Mouse (Mus musculus) heart, postnatal 25 days (tissue): ENCODE results near the gene Irf3. TPM values are rescaled to one million over a fixed set of nuclear protein-coding genes. Genes with fewer than 3 reads are reported as not detected.
A peak's percentile ranks its signal among the peaks of the same experiment; 100 is the strongest.

Source experiments
- DNase-seq: peaks from one replicate; pipeline ENCODE4 v3.0.0; 2022; ENCODE audit warnings: low spot score
- intact Hi-C: fragments of 180-260 bp; cut with DNase I; formaldehyde crosslinking; loops from one replicate; pipeline ENCODE4 v1.15.1; 2025
- total RNA-seq, 2 experiments: library from RNA; stranded (reverse); gene quantifications; 2 replicates each; pipeline ENCODE4 v1.2.3; 2021

Irf3 gene
- total RNA-seq, 2 experiments from 2014 or later = 28.3 to 30.9 TPM

GRCm38 (mm10) chr7:44971142-44971541 is 26.3 kb upstream of the Irf3 start:
- intact Hi-C loops = no loop called here
- no peak for DNase-seq

GRCm38 (mm10) chr7:44973415-44974130 is 23.9 kb upstream of the Irf3 start:
- intact Hi-C loops = no loop called here
- no peak for DNase-seq

- intact Hi-C loops = no loop called here
- peak; percentile 66 for DNase-seq
Measured at GRCm38 (mm10) chr7:44974383-44975116, 22.9 kb upstream of the Irf3 start, which contains the start of gene Cpt1c. Cpt1c (minus strand) TSS chr7:44974851.

GRCm38 (mm10) chr7:44975117-44975419 is 22.4 kb upstream of the Irf3 start:
- no peak for DNase-seq
- intact Hi-C loops = no loop called here

GRCm38 (mm10) chr7:44978300-44978699 is 19.1 kb upstream of the Irf3 start:
- no peak for DNase-seq
- intact Hi-C loops = no loop called here

- no peak for DNase-seq
- intact Hi-C loops = loop anchor here (5.0 kb wide), 1 partner anchor 41 kb away; no protein-coding TSS in a partner anchor
Measured at GRCm38 (mm10) chr7:44981539-44981938, 15.9 kb upstream of the Irf3 start.

GRCm38 (mm10) chr7:44983085-44983484 is 14.4 kb upstream of the Irf3 start:
- intact Hi-C loops = loop anchor here (2.0 to 5.0 kb wide), 2 partner anchors 39 to 86 kb away; no protein-coding TSS in a partner anchor
- peak; percentile 54 for DNase-seq

GRCm38 (mm10) chr7:44983944-44984832 is 13.3 kb upstream of the Irf3 start:
- intact Hi-C loops = loop anchor here (2.0 to 5.0 kb wide), 2 partner anchors 38 to 85 kb away; no protein-coding TSS in a partner anchor
- no peak for DNase-seq

- no peak for DNase-seq
Measured at GRCm38 (mm10) chr7:44984833-44985164, 12.6 kb upstream of the Irf3 start.

GRCm38 (mm10) chr7:44985595-44986191 is 11.8 kb upstream of the Irf3 start:
- DNase-seq = peak; percentile 67
- intact Hi-C loops = loop anchor here (5.0 kb wide), 1 partner anchor 142 kb away; the partner anchor contains the start of gene Rpl13a

More at GRCm38 (mm10) chr7:44984833-44985164, 12.6 kb upstream of the Irf3 start:
- intact Hi-C loops = loop anchor here (5.0 kb wide), 2 partner anchors 38 to 143 kb away; partner anchors contain the start of gene Rpl13a

- peak; percentile 99 for DNase-seq
- intact Hi-C loops = loop anchor here (5.0 kb wide), 1 partner anchor 141 kb away; the partner anchor contains the start of gene Rpl13a
Measured at GRCm38 (mm10) chr7:44986192-44986878, 11.1 kb upstream of the Irf3 start, which contains the start of gene Prmt1. Prmt1 (minus strand) TSS chr7:44986568.

GRCm38 (mm10) chr7:44986879-44987718 is 10.3 kb upstream of the Irf3 start:
- DNase-seq = no peak
- intact Hi-C loops = loop anchor here (5.0 kb wide), 1 partner anchor 140 kb away; the partner anchor contains the start of gene Rpl13a

GRCm38 (mm10) chr7:44996672-44997071 is 776 bp upstream of the Irf3 start:
- intact Hi-C loops = no loop called here
- DNase-seq = no peak

GRCm38 (mm10) chr7:44997940-44998428 is 536 bp downstream of the Irf3 start:
- DNase-seq = no peak
- intact Hi-C loops = no loop called here

GRCm38 (mm10) chr7:44998501-44998955 is 1.1 kb downstream of the Irf3 start, which contains the start of gene Bcl2l12:
Bcl2l12 (minus strand) TSS chr7:44998712.
- peak; percentile 42 for DNase-seq
- intact Hi-C loops = no loop called here

GRCm38 (mm10) chr7:44999753-45000152 is 2.3 kb downstream of the Irf3 start:
- intact Hi-C loops = loop anchor here (2.0 kb wide), 1 partner anchor 15 kb away; no protein-coding TSS in a partner anchor
- DNase-seq = no peak

GRCm38 (mm10) chr7:45000539-45001114 is 3.2 kb downstream of the Irf3 start:
- intact Hi-C loops = loop anchor here (2.0 kb wide), 1 partner anchor 14 kb away; no protein-coding TSS in a partner anchor

More at GRCm38 (mm10) chr7:45000539-45001114, 3.2 kb downstream of the Irf3 start:
- DNase-seq = no peak
